Mouse (Mus musculus) embryonic facial prominence, embryonic 11.5 days (tissue): Measurements from ENCODE around the gene Lamtor2. TPM values are rescaled to one million over a fixed set of nuclear protein-coding genes. Genes with fewer than 3 reads are reported as not detected.

Source experiments
- ATAC-seq: fragments of 200-750 bp; cut with Nextera tagmentation; replicated peaks from 2 replicates; pipeline ENCODE4 v1.8.0; 2017; ENCODE audit warnings: low read depth; ENCODE audit not compliant: insufficient number of reproducible peaks, low FRiP score, low TSS enrichment
- DNase-seq: peaks from one replicate; pipeline ENCODE4 v3.0.0-alpha.2; 2015; ENCODE audit warnings: low spot score
- H3K27ac ChIP-seq: fragments of 300-500 bp; sonication (generic); replicated peaks from 2 replicates; pipeline ENCODE4 v1.5.1; 2014; ENCODE audit warnings: mild to moderate bottlenecking, low read depth, low read length, control low read depth
- H3K27me3 ChIP-seq: fragments of 300-500 bp; sonication (generic); 2 replicates; pipeline ENCODE4 v1.6.1; 2014; ENCODE audit warnings: mild to moderate bottlenecking, low read length, moderate library complexity, mixed read lengths; ENCODE audit not compliant: control insufficient read depth, insufficient read depth
- H3K36me3 ChIP-seq: fragments of 300-500 bp; sonication (generic); replicated peaks from 2 replicates; pipeline ENCODE4 v1.6.1; 2014; ENCODE audit warnings: low read depth, mild to moderate bottlenecking, low read length, moderate library complexity, mixed read lengths; ENCODE audit not compliant: control insufficient read depth, insufficient read depth
- H3K4me1 ChIP-seq: fragments of 300-500 bp; sonication (generic); 2 replicates; pipeline ENCODE4 v1.6.1; 2014; ENCODE audit warnings: low read length, mixed read lengths; ENCODE audit not compliant: control insufficient read depth, insufficient read depth
- H3K4me2 ChIP-seq: fragments of 300-500 bp; sonication (generic); 2 replicates; pipeline ENCODE4 v1.6.1; 2014; ENCODE audit warnings: low read depth, mild to moderate bottlenecking, control low read depth, low read length, moderate library complexity
- H3K4me3 ChIP-seq: fragments of 300-500 bp; sonication (generic); 2 replicates; pipeline ENCODE4 v1.5.1; 2014; ENCODE audit warnings: low read depth, low read length, control low read depth
- H3K9ac ChIP-seq: fragments of 300-500 bp; sonication (generic); replicated peaks from 2 replicates; pipeline ENCODE4 v1.6.1; 2014; ENCODE audit warnings: mild to moderate bottlenecking, control low read depth, low read length
- H3K9me3 ChIP-seq: fragments of 300-500 bp; sonication (generic); replicated peaks from 2 replicates; pipeline ENCODE4 v1.6.1; 2016; ENCODE audit warnings: mild to moderate bottlenecking, low read length, inconsistent platforms, mixed read lengths; ENCODE audit not compliant: control insufficient read depth
- WGBS: fragments of 180-500 bp; shearing (Covaris S2); extraction: QIAGEN DNeasy Blood & Tissue Kit; methylation state at CpG from one replicate; pipeline ENCODE4 v1.1.7; 2014; 5-methylcytosine and 5-hydroxymethylcytosine counted together
- microRNA counts: library from miRNA; unstranded; fragments of <30 nt; microRNA quantifications from one replicate; lab custom pipeline; 2016
- microRNA-seq: library from miRNA; unstranded; fragments of <30 nt; microRNA quantifications from one replicate; pipeline ENCODE4, GENCODE M21; 2016; ENCODE audit warnings: borderline number of aligned reads
- polyA plus RNA-seq: library from polyadenylated mRNA; unstranded; fragments of >200 nt; fragmentation: Nextera tagmentation; extraction: Ambion mirVana; gene quantifications from 2 replicates; pipeline ENCODE4 v1.2.1, GENCODE M21; 2014

Gene Lamtor2
- polyA plus RNA-seq, 1 experiment from 2014 or later: 77.4 TPM

- ATAC-seq (no peak), DNase-seq (no peak)
- Histone ChIP-seq H3K27ac (no peak overlapping the region), H3K27me3 (0 out of 2 replicates have a peak, but pooled peaks cover 3% of the 10 kb centered on the region), H3K4me1 (peaks cover 8% of the 10 kb centered on the region; the same call in 1 of the 2 replicates), H3K9me3 (no peaks in the 10 kb centered on the region), H3K4me3 (peak overlapping the region; percentile 60), H3K4me2 (peak overlapping the region; percentile 100), H3K36me3 (no peaks in the 10 kb centered on the region), H3K9ac (no peak overlapping the region)
- WGBS: 58% methylated on average over 6 of the region's 6 CpGs
Measured at GRCm38 (mm10) chr3:88501366-88502030, 51.4 kb downstream of the Lamtor2 start.

- Histone ChIP-seq H3K9me3 (no peaks in the 10 kb centered on the region), H3K36me3 (no peaks in the 10 kb centered on the region), H3K4me3 (no peak overlapping the region), H3K27ac (no peak overlapping the region), H3K9ac (no peak overlapping the region), H3K27me3 (0 out of 2 replicates have a peak, but pooled peaks cover 3% of the 10 kb centered on the region), H3K4me1 (peaks cover 8% of the 10 kb centered on the region; the same call in 1 of the 2 replicates), H3K4me2 (no peak overlapping the region)
- ATAC-seq (no peak), DNase-seq (no peak)
- WGBS: 55% methylated on average over 4 of the region's 4 CpGs
Measured at GRCm38 (mm10) chr3:88500655-88501365, 52.1 kb downstream of the Lamtor2 start.

- Histone ChIP-seq H3K4me1 (peaks cover 8% of the 10 kb centered on the region; the same call in 1 of the 2 replicates), H3K4me2 (no peak overlapping the region), H3K27ac (no peak overlapping the region), H3K9ac (no peak overlapping the region), H3K4me3 (no peak overlapping the region), H3K9me3 (no peaks in the 10 kb centered on the region), H3K36me3 (no peaks in the 10 kb centered on the region), H3K27me3 (0 out of 2 replicates have a peak, but pooled peaks cover 3% of the 10 kb centered on the region)
- no peak for DNase-seq
- 87% methylated on average over 7 of the region's 7 CpGs for WGBS
- ATAC-seq: no peak
Measured at GRCm38 (mm10) chr3:88500087-88500486, 52.8 kb downstream of the Lamtor2 start.

MicroRNAs within 50 kb of the gene (microRNA counts, 519-probe panel; counts per million panel counts)
- microRNA mmu-miR-1905 (lab: Ali Mortazavi, UCI): not detected

Small RNAs within 50 kb of the gene (microRNA-seq; reads per million reads assigned to microRNA genes)
- gene Mir1905: not detected

Other genes with a start within 250 kb of the Lamtor2 start
- gene Glmp, start 228.1 kb downstream of the Lamtor2 start, polyA plus RNA-seq: 77.9 and 87.3 TPM in 2 replicates
- gene Tmem79, start 216.9 kb downstream of the Lamtor2 start, polyA plus RNA-seq: 2.1 and 2.8 TPM in 2 replicates
- gene Smg5, start 216.8 kb downstream of the Lamtor2 start, polyA plus RNA-seq: 33.3 and 39.3 TPM in 2 replicates
- 0.60 and 0.82 TPM in 2 replicates for gene Paqr6, start 188.5 kb downstream of the Lamtor2 start, polyA plus RNA-seq
- gene Bglap3, start 180.3 kb downstream of the Lamtor2 start, polyA plus RNA-seq: 0.32 TPM in 1 of 2 replicates, not detected in the other
- not detected in 2 replicates for gene Bglap2, start 174.4 kb downstream of the Lamtor2 start, polyA plus RNA-seq
- 0.57 TPM in 1 of 2 replicates, not detected in the other for gene Bglap, start 168.6 kb downstream of the Lamtor2 start, polyA plus RNA-seq
- gene Pmf1, start 142.7 kb downstream of the Lamtor2 start, polyA plus RNA-seq: 157 and 161 TPM in 2 replicates
- 17.1 and 19.2 TPM in 2 replicates for gene Slc25a44, start 127.9 kb downstream of the Lamtor2 start, polyA plus RNA-seq
- 5.3 and 6.5 TPM in 2 replicates for gene Sema4a, start 91.9 kb downstream of the Lamtor2 start, polyA plus RNA-seq
- 28.7 and 30.5 TPM in 2 replicates for gene Lmna, start 43.1 kb downstream of the Lamtor2 start, polyA plus RNA-seq
- gene Mex3a, start 20.7 kb downstream of the Lamtor2 start, polyA plus RNA-seq: 40.1 and 41.0 TPM in 2 replicates
- 3.7 and 4.0 TPM in 2 replicates for gene Rab25, start 4.8 kb downstream of the Lamtor2 start, polyA plus RNA-seq
- gene Ubqln4, start 684 bp upstream of the Lamtor2 start, polyA plus RNA-seq: 62.1 and 73.3 TPM in 2 replicates
- gene Ssr2, start 22.8 kb upstream of the Lamtor2 start, polyA plus RNA-seq: 184 and 201 TPM in 2 replicates
- 82.2 and 89.3 TPM in 2 replicates for gene Arhgef2, start 52.9 kb upstream of the Lamtor2 start, polyA plus RNA-seq
- not detected in 2 replicates for gene Rxfp4, start 100.1 kb upstream of the Lamtor2 start, polyA plus RNA-seq
- gene Khdc4, start 132.7 kb upstream of the Lamtor2 start, polyA plus RNA-seq: 101 and 104 TPM in 2 replicates
- gene Rit1, start 163.8 kb upstream of the Lamtor2 start, polyA plus RNA-seq: 41.4 and 41.7 TPM in 2 replicates
- gene Syt11, start 222.1 kb upstream of the Lamtor2 start, polyA plus RNA-seq: 51.5 and 59.1 TPM in 2 replicates